Mouse (Mus musculus) MEL (cell line): ENCODE data around the gene Kcnh4. TPM values are rescaled to one million over a fixed set of nuclear protein-coding genes. Genes with fewer than 3 reads are reported as not detected.

Experiments used
- DNase-seq: peaks from one replicate; pipeline ENCODE4 v3.0.0; 2011; ENCODE audit warnings: low read depth, low spot score
- H3K27ac ChIP-seq: 2 replicates; pipeline ENCODE4 v1.5.1; 2012; ENCODE audit warnings: low read depth, mild to moderate bottlenecking, control low read depth, low read length, moderate library complexity; ENCODE audit not compliant: control insufficient read depth
- H3K27me3 ChIP-seq, 2 experiments: fragments of 150-350 bp in 1 of 2; sonication (generic) in 1 of 2; 2 replicates each; pipeline ENCODE4 v1.6.1; 2012; ENCODE audit warnings: low read length in 2 of 2, mild to moderate bottlenecking in 2 of 2, improper control_type of control experiment in 1 of 2, moderate library complexity in 1 of 2; ENCODE audit not compliant: insufficient read depth in 2 of 2, control insufficient read depth in 1 of 2
- H3K36me3 ChIP-seq, 2 experiments: 2 replicates each; pipeline ENCODE4 v1.6.1; 2012 to 2014; ENCODE audit warnings: low read length in 2 of 2, improper control_type of control experiment in 1 of 2, inconsistent platforms in 1 of 2, mild to moderate bottlenecking in 1 of 2; ENCODE audit not compliant: insufficient read depth in 2 of 2, control insufficient read depth in 1 of 2
- H3K4me1 ChIP-seq, 2 experiments: fragments of 150-350 bp in 1 of 2; sonication (generic) in 1 of 2; 2 replicates each; pipeline ENCODE4 v1.6.1; 2012; ENCODE audit warnings: low read length in 2 of 2, improper control_type of control experiment in 1 of 2, mild to moderate bottlenecking in 1 of 2; ENCODE audit not compliant: insufficient read depth in 2 of 2, control insufficient read depth in 1 of 2
- H3K4me3 ChIP-seq, 2 experiments: fragments of 150-350 bp in 1 of 2; sonication (generic) in 1 of 2; 2 replicates each; pipeline ENCODE4 v1.5.1; 2012; ENCODE audit warnings: low read depth in 2 of 2, low read length in 2 of 2, mild to moderate bottlenecking in 2 of 2, moderate library complexity in 2 of 2, control low read depth in 1 of 2, improper control_type of control experiment in 1 of 2; ENCODE audit not compliant: control insufficient read depth in 1 of 2, insufficient read depth in 1 of 2
- H3K79me2 ChIP-seq: 2 replicates; pipeline ENCODE4 v1.6.1; 2012; ENCODE audit warnings: mild to moderate bottlenecking, low read length, moderate library complexity; ENCODE audit not compliant: control insufficient read depth, poor library complexity, insufficient read depth
- H3K9ac ChIP-seq: 2 replicates; pipeline ENCODE4 v1.6.1; 2012; ENCODE audit warnings: low read depth, mild to moderate bottlenecking, control low read depth, low read length, moderate library complexity; ENCODE audit not compliant: control insufficient read depth, poor library complexity, severe bottlenecking
- H3K9me3 ChIP-seq: fragments of 150-350 bp; sonication (generic); replicated peaks from 2 replicates; pipeline ENCODE4 v1.6.1; 2012; ENCODE audit warnings: mild to moderate bottlenecking, low read length, improper control_type of control experiment, moderate library complexity; ENCODE audit not compliant: insufficient read depth
- CTCF ChIP-seq, 3 experiments: IDR thresholded peaks in 2 of 3; conservative IDR thresholded peaks in 1 of 3; 2 replicates each; pipeline ENCODE4 v1.5.1; 2011 to 2012; ENCODE audit warnings: low read length in 3 of 3, low read depth in 2 of 3, mild to moderate bottlenecking in 2 of 3, improper control_type of control experiment in 1 of 3, inconsistent platforms in 1 of 3, mixed read lengths in 1 of 3, moderate library complexity in 1 of 3; ENCODE audit not compliant: control insufficient read depth in 1 of 3, insufficient read depth in 1 of 3, poor library complexity in 1 of 3, severe bottlenecking in 1 of 3
- E2F4 ChIP-seq: IDR thresholded peaks from 2 replicates; pipeline ENCODE4 v1.6.1; 2011; ENCODE audit warnings: low read depth, low read length, improper control_type of control experiment, borderline replicate concordance
- ELF1 ChIP-seq: IDR thresholded peaks from 2 replicates; pipeline ENCODE4 v1.6.1; 2014; ENCODE audit warnings: low read depth, mild to moderate bottlenecking, inconsistent platforms, low read length, improper control_type of control experiment, moderate library complexity
- ETS1 ChIP-seq: IDR thresholded peaks from 2 replicates; pipeline ENCODE4 v1.6.1; 2012; ENCODE audit warnings: low read depth, mild to moderate bottlenecking, inconsistent platforms, low read length, improper control_type of control experiment, moderate library complexity
- GATA1 ChIP-seq: IDR thresholded peaks from 2 replicates; pipeline ENCODE4 v1.6.1; 2011; ENCODE audit warnings: low read depth, low read length, improper control_type of control experiment
- KAT2A ChIP-seq: conservative IDR thresholded peaks from 2 replicates; pipeline ENCODE4 v1.6.1; 2012; ENCODE audit warnings: low read depth, low read length, improper control_type of control experiment, inconsistent platforms
- MAX ChIP-seq: IDR thresholded peaks from 2 replicates; pipeline ENCODE4 v1.6.1; 2011; ENCODE audit warnings: low read length, improper control_type of control experiment
- MEF2A ChIP-seq: IDR thresholded peaks from 2 replicates; pipeline ENCODE4 v1.6.1; 2014; ENCODE audit warnings: low read depth, mild to moderate bottlenecking, inconsistent platforms, low read length, improper control_type of control experiment; ENCODE audit not compliant: poor library complexity, insufficient replicate concordance, severe bottlenecking; ENCODE audit errors: extremely low read depth
- MXI1 ChIP-seq: IDR thresholded peaks from 2 replicates; pipeline ENCODE4 v1.6.1; 2011; ENCODE audit warnings: mild to moderate bottlenecking, low read depth, low read length, improper control_type of control experiment
- MYC ChIP-seq: IDR thresholded peaks from 2 replicates; pipeline ENCODE4 v1.6.1; 2011; ENCODE audit warnings: low read depth, mild to moderate bottlenecking, low read length, improper control_type of control experiment, moderate library complexity
- NRF1 ChIP-seq: IDR thresholded peaks from 2 replicates; pipeline ENCODE4 v1.6.1; 2014; ENCODE audit warnings: low read depth, mild to moderate bottlenecking, inconsistent platforms, low read length, improper control_type of control experiment, moderate library complexity; ENCODE audit not compliant: poor library complexity, insufficient read depth, severe bottlenecking
- POLR2A ChIP-seq, 2 experiments: IDR thresholded peaks; 2 replicates each; pipeline ENCODE4 v1.6.1; 2011 to 2012; ENCODE audit warnings: low read length in 2 of 2, mild to moderate bottlenecking in 2 of 2, control low read depth in 1 of 2, improper control_type of control experiment in 1 of 2, low read depth in 1 of 2, moderate library complexity in 1 of 2; ENCODE audit not compliant: control insufficient read depth in 1 of 2, insufficient read depth in 1 of 2, poor library complexity in 1 of 2
- POLR2AphosphoS2 ChIP-seq: IDR thresholded peaks from 2 replicates; pipeline ENCODE4 v1.6.1; 2011; ENCODE audit warnings: low read length, improper control_type of control experiment
- POLR2AphosphoS5 ChIP-seq: IDR thresholded peaks from 2 replicates; pipeline ENCODE4 v1.6.1; 2012; ENCODE audit warnings: low read depth, borderline replicate concordance, mild to moderate bottlenecking, inconsistent platforms, low read length, moderate library complexity, mixed read lengths
- RCOR1 ChIP-seq: IDR thresholded peaks from 2 replicates; pipeline ENCODE4 v1.6.1; 2012; ENCODE audit warnings: low read depth, mild to moderate bottlenecking, inconsistent platforms, low read length, improper control_type of control experiment
- SMC3 ChIP-seq: IDR thresholded peaks from 2 replicates; pipeline ENCODE4 v1.6.1; 2011; ENCODE audit warnings: low read depth, low read length, improper control_type of control experiment
- TBP ChIP-seq: IDR thresholded peaks from 2 replicates; pipeline ENCODE4 v1.8.0; 2011; ENCODE audit warnings: low read depth, low read length, improper control_type of control experiment
- UBTF ChIP-seq: IDR thresholded peaks from 2 replicates; pipeline ENCODE4 v1.6.1; 2012; ENCODE audit warnings: low read depth, mild to moderate bottlenecking, inconsistent platforms, low read length, improper control_type of control experiment, moderate library complexity, borderline replicate concordance; ENCODE audit not compliant: insufficient read depth
- USF1 ChIP-seq: IDR thresholded peaks from 2 replicates; pipeline ENCODE4 v1.6.1; 2014; ENCODE audit warnings: low read depth, mild to moderate bottlenecking, inconsistent platforms, low read length, improper control_type of control experiment, moderate library complexity
- USF2 ChIP-seq, 2 experiments: IDR thresholded peaks; 2 replicates each; pipeline ENCODE4 v1.6.1; 2011 to 2012; ENCODE audit warnings: improper control_type of control experiment in 2 of 2, low read length in 2 of 2, borderline replicate concordance in 1 of 2, inconsistent platforms in 1 of 2, low read depth in 1 of 2, mild to moderate bottlenecking in 1 of 2; ENCODE audit not compliant: insufficient read depth in 1 of 2
- ZC3H11A ChIP-seq: IDR thresholded peaks from 2 replicates; pipeline ENCODE4 v1.6.1; 2012; ENCODE audit warnings: low read depth, mild to moderate bottlenecking, inconsistent platforms, low read length, improper control_type of control experiment
- ZKSCAN1 ChIP-seq: IDR thresholded peaks from 2 replicates; pipeline ENCODE4 v1.6.1; 2012; ENCODE audit warnings: low read depth, mild to moderate bottlenecking, inconsistent platforms, low read length, improper control_type of control experiment, moderate library complexity
- ZMIZ1 ChIP-seq: IDR thresholded peaks from 2 replicates; pipeline ENCODE4 v1.6.1; 2012; ENCODE audit warnings: low read depth, mild to moderate bottlenecking, inconsistent platforms, low read length, improper control_type of control experiment, moderate library complexity
- ZNF384 ChIP-seq: IDR thresholded peaks from 2 replicates; pipeline ENCODE4 v1.6.1; 2012; ENCODE audit warnings: low read depth, mild to moderate bottlenecking, inconsistent platforms, low read length, improper control_type of control experiment
- polyA plus RNA-seq, 2 experiments: library from polyadenylated mRNA; stranded (reverse) in 1 of 2; unstranded in 1 of 2; fragments of >175 nt in 1 of 2; fragments of >200 nt in 1 of 2; gene quantifications; 2 replicates each; pipeline versions ENCODE4 v1.2.1 to v1.2.4; 2012; ENCODE audit warnings: low replicate concordance in 2 of 2, low read depth in 1 of 2; ENCODE audit not compliant: insufficient read length in 2 of 2, insufficient read depth in 1 of 2, missing spikeins in 1 of 2
- total RNA-seq: library from RNA; depleted of rRNA; stranded (reverse); fragments of 300-350 nt; gene quantifications from 2 replicates; pipeline ENCODE4 v1.2.3, GENCODE M21; 2012

Kcnh4 gene
- total and polyA plus RNA-seq, 3 experiments: 0.04 to 0.08 TPM; not detected in 1

DNA sequence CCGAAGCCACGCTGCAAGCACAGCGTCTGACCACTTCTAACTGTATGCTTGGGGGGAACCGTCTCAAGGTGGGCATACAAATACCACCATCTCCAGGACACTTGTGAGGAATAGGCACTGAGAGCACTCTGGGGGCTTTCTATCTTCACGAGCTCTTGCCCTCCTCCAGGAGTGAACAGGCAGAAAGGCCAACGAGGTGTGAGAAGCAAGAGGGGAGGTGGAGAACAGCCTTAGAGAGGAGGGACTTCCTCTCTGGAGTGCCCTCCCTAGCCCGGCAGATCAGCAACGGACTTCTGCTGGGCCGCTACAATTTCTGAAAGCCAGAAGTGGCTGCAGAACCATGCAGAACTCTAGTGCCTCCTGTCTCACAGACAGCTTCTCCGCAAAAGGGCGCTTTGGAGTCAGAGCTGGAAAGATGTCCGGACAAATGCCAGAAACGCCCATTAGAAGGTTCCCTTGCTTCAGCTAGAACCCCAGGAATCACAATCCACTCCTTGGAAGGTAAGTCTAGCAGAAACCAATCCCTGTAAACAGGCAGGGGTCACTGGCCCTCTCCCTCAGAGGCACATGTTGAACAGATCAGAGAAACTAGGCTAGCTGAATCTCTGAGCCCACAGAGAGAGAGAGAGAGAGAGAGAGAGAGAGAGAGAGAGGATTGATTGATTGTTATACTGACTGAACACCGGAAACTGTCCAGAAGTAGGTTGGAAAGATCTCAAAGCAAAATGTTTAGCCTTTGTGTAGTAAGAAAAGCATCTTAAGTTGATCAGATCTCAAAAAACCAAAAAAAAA is 23.6 kb downstream of the Kcnh4 start (continued):
- TF ChIP-seq ZNF384: no peak
- TF ChIP-seq ELF1: no peak; the same call in 1 of the 2 replicates
- TF ChIP-seq MXI1: peak; percentile 8; the same call in 1 of the 2 replicates
- peak; percentile 6; the same call in 1 of the 2 replicates for TF ChIP-seq MYC
- no peak for TF ChIP-seq ZC3H11A
- no peak for TF ChIP-seq POLR2AphosphoS2
- peak; percentile 45; the same call in 1 of the 2 replicates for TF ChIP-seq TBP
- TF ChIP-seq MAX: no peak
- no peak for TF ChIP-seq NRF1
- TF ChIP-seq KAT2A: no peak
- TF ChIP-seq SMC3: no peak
- no peak for TF ChIP-seq E2F4
- no peak for TF ChIP-seq MEF2A
- no peak for TF ChIP-seq USF2 (IDR thresholded peaks at IDR 0.05; ENCODE audit: borderline replicate concordance in 1 of 2, insufficient read depth in 1 of 2, low read depth in 1 of 2, low read length in 2 of 2)
- TF ChIP-seq RCOR1: no peak
- TF ChIP-seq ZKSCAN1: no peak
- no peak for TF ChIP-seq CTCF (IDR thresholded peaks at IDR 0.05 in 2 of 3, conservative IDR thresholded peaks at IDR 0.05 in 1 of 3; ENCODE audit: control insufficient read depth in 1 of 3, insufficient read depth in 1 of 3, low read depth in 2 of 3, low read length in 3 of 3, poor library complexity in 1 of 3, severe bottlenecking in 1 of 3)
- TF ChIP-seq GATA1: no peak
- TF ChIP-seq UBTF: no peak
- TF ChIP-seq POLR2A (IDR thresholded peaks at IDR 0.05; ENCODE audit: control insufficient read depth in 1 of 2, insufficient read depth in 1 of 2, low read depth in 1 of 2, low read length in 2 of 2, poor library complexity in 1 of 2): peak; percentile 52 to 76; a peak in 2 of 4 replicates
- no peak for TF ChIP-seq USF1
- TF ChIP-seq ZMIZ1: 0 out of 2 replicates have a peak, but pooled peaks have one; percentile 55

DNA sequence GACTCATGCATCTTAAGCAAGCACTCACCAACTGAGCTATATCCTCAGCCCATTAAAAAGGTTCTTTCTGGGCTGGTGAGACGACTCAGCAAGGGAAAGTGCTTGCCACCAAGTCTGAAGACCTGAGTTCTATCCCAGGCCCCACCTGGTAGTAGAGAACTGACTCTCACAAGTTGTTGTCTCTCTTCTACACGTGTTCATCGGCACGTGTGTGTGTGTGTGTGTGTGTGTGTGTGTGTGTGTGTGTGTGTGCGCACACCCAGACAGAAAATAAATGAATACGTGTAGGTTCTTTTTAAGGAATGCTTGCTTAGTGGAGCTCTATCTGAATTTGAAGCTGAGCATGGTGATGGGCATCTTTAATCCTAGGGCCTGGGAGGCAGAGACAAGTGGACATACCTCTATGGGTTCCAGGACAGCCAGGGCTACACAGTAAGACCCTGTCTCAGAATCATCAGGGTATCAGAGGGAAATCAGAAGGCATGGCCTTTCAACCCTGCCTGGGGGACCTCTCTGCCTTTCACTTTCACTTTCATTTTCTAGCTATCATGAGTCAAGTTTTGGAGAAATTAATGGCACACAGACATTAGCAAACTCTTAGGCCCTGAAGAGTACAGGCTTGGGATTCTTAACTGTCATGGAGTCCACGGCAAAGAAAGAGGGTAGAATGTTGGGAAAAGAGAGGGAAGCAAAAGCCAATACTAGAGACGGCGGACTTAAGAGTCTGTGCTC is 24.4 kb downstream of the Kcnh4 start:
- peak; percentile 27 for DNase-seq
- peak overlapping the region; percentile 85 for H3K27ac ChIP-seq
- H3K4me3 ChIP-seq: peak overlapping the region; percentile 67 to 77
- peaks cover 73% of the 10 kb centered on the region for H3K79me2 ChIP-seq
- peaks cover 2 to 33% of the 10 kb centered on the region in 2 experiments for H3K4me1 ChIP-seq
- peak overlapping the region; percentile 83 for H3K9ac ChIP-seq
- TF ChIP-seq POLR2AphosphoS5: no peak
- peak; percentile 58; the same call in 1 of the 2 replicates for TF ChIP-seq ETS1
- peak; percentile 26; the same call in 1 of the 2 replicates for TF ChIP-seq MXI1
- no peaks in the 10 kb centered on the region for H3K27me3 ChIP-seq
- no peaks in the 10 kb centered on the region for H3K9me3 ChIP-seq
- H3K36me3 ChIP-seq: peaks cover 7 to 46% of the 10 kb centered on the region in 2 experiments
